Mouse (Mus musculus): ENCODE measurements around the gene Sdk1. TPM values are rescaled to one million over a fixed set of nuclear protein-coding genes. Genes with fewer than 3 reads are reported as not detected.
A peak's percentile ranks its signal among the peaks of the same experiment; 100 is the strongest.

The Sdk1 gene
- polyA plus RNA-seq, 1 experiment from 2014 or later = 1.3 TPM

GRCm38 (mm10) chr5:141836892-141837455 lies 595.7 kb downstream of the Sdk1 start:
- 0 out of 2 replicates have a peak overlapping the region, but pooled peaks have one; percentile 22 for H3K4me2 ChIP-seq
- no peaks in the 10 kb centered on the region for H3K36me3 ChIP-seq (replicated peaks)
- no peak overlapping the region for H3K27ac ChIP-seq
- peaks cover 12% of the 10 kb centered on the region for H3K27me3 ChIP-seq
- no peak overlapping the region for H3K9ac ChIP-seq
- H3K4me1 ChIP-seq = peaks cover 31% of the 10 kb centered on the region
- ATAC-seq (ENCODE audit: low FRiP score) = no peak
- H3K9me3 ChIP-seq = no peaks in the 10 kb centered on the region
- H3K4me3 ChIP-seq (replicated peaks) = no peak overlapping the region
- WGBS = 29% methylated on average over 8 of the region's 8 CpGs

GRCm38 (mm10) chr5:141844701-141845100 lies 603.4 kb downstream of the Sdk1 start:
- Histone ChIP-seq H3K36me3 (replicated peaks) (no peaks in the 10 kb centered on the region), H3K4me3 (replicated peaks) (no peak overlapping the region), H3K4me2 (no peak overlapping the region), H3K4me1 (no peaks in the 10 kb centered on the region), H3K27ac (no peak overlapping the region), H3K9ac (no peak overlapping the region), H3K27me3 (no peaks in the 10 kb centered on the region), H3K9me3 (no peaks in the 10 kb centered on the region)
- no peak for ATAC-seq (ENCODE audit: low FRiP score)
- 89% methylated on average over 4 of the region's 4 CpGs for WGBS

GRCm38 (mm10) chr5:141847686-141848085 lies 606.4 kb downstream of the Sdk1 start:
- 90% methylated on average over 4 of the region's 4 CpGs for WGBS
- Histone ChIP-seq H3K36me3 (replicated peaks) (no peaks in the 10 kb centered on the region), H3K27ac (no peak overlapping the region), H3K4me2 (no peak overlapping the region), H3K4me3 (replicated peaks) (no peak overlapping the region), H3K4me1 (peaks cover 12% of the 10 kb centered on the region), H3K9ac (no peak overlapping the region), H3K27me3 (no peaks in the 10 kb centered on the region), H3K9me3 (no peaks in the 10 kb centered on the region)
- no peak for ATAC-seq (ENCODE audit: low FRiP score)

GRCm38 (mm10) chr5:141852175-141852574 lies 610.9 kb downstream of the Sdk1 start:
- Histone ChIP-seq H3K36me3 (replicated peaks) (no peaks in the 10 kb centered on the region), H3K9ac (no peak overlapping the region), H3K9me3 (no peaks in the 10 kb centered on the region), H3K4me2 (no peak overlapping the region), H3K27ac (no peak overlapping the region), H3K27me3 (peaks cover 4% of the 10 kb centered on the region; the same call in 1 of the 2 replicates), H3K4me3 (replicated peaks) (no peak overlapping the region), H3K4me1 (peaks cover 12% of the 10 kb centered on the region)
- ATAC-seq (ENCODE audit: low FRiP score) = no peak
- 50% methylated on average over 8 of the region's 8 CpGs for WGBS

GRCm38 (mm10) chr5:141856447-141856846 lies 615.2 kb downstream of the Sdk1 start:
- H3K9ac ChIP-seq = no peak overlapping the region
- no peak for ATAC-seq (ENCODE audit: low FRiP score)
- H3K27me3 ChIP-seq = peaks cover 4% of the 10 kb centered on the region; the same call in 1 of the 2 replicates
- no peaks in the 10 kb centered on the region for H3K36me3 ChIP-seq (replicated peaks)
- no peak overlapping the region for H3K4me3 ChIP-seq (replicated peaks)
- 91% methylated on average over 2 of the region's 2 CpGs for WGBS
- H3K4me1 ChIP-seq = peaks cover 19% of the 10 kb centered on the region
- no peaks in the 10 kb centered on the region for H3K9me3 ChIP-seq
- H3K4me2 ChIP-seq = no peak overlapping the region
- H3K27ac ChIP-seq = no peak overlapping the region

GRCm38 (mm10) chr5:141857781-141858180 lies 616.5 kb downstream of the Sdk1 start:
- no peaks in the 10 kb centered on the region for H3K9me3 ChIP-seq
- H3K36me3 ChIP-seq (replicated peaks) = no peaks in the 10 kb centered on the region
- no peak overlapping the region for H3K27ac ChIP-seq
- H3K4me2 ChIP-seq = no peak overlapping the region
- peaks cover 4% of the 10 kb centered on the region; the same call in 1 of the 2 replicates for H3K27me3 ChIP-seq
- peaks cover 9% of the 10 kb centered on the region for H3K4me1 ChIP-seq
- ATAC-seq (ENCODE audit: low FRiP score) = no peak
- WGBS = 93% methylated on average over 1 of the region's 1 CpGs
- H3K9ac ChIP-seq = no peak overlapping the region
- no peak overlapping the region for H3K4me3 ChIP-seq (replicated peaks)

GRCm38 (mm10) chr5:141858406-141859160 lies 617.3 kb downstream of the Sdk1 start:
- 19% methylated on average over 8 of the region's 8 CpGs for WGBS

GRCm38 (mm10) chr5:141866042-141866441 lies 624.8 kb downstream of the Sdk1 start:
- Histone ChIP-seq H3K4me2 (no peak overlapping the region), H3K27ac (no peak overlapping the region), H3K27me3 (no peaks in the 10 kb centered on the region), H3K36me3 (replicated peaks) (no peaks in the 10 kb centered on the region), H3K9me3 (no peaks in the 10 kb centered on the region), H3K9ac (no peak overlapping the region), H3K4me3 (replicated peaks) (no peak overlapping the region), H3K4me1 (no peaks in the 10 kb centered on the region)
- 83% methylated on average over 3 of the region's 3 CpGs for WGBS
- ATAC-seq (ENCODE audit: low FRiP score) = no peak

More at GRCm38 (mm10) chr5:141858406-141859160, 617.3 kb downstream of the Sdk1 start:
- no peaks in the 10 kb centered on the region for H3K36me3 ChIP-seq (replicated peaks)
- H3K4me1 ChIP-seq = peaks cover 9% of the 10 kb centered on the region
- no peak for ATAC-seq (ENCODE audit: low FRiP score)
- no peaks in the 10 kb centered on the region for H3K27me3 ChIP-seq
- H3K9ac ChIP-seq = no peak overlapping the region
- no peak overlapping the region for H3K27ac ChIP-seq
- H3K4me3 ChIP-seq (replicated peaks) = no peak overlapping the region
- no peak overlapping the region for H3K4me2 ChIP-seq
- no peaks in the 10 kb centered on the region for H3K9me3 ChIP-seq

GRCm38 (mm10) chr5:141873751-141874150 lies 632.5 kb downstream of the Sdk1 start:
- no peak for ATAC-seq (ENCODE audit: low FRiP score)
- no peak overlapping the region for H3K4me3 ChIP-seq (replicated peaks)

GRCm38 (mm10) chr5:141880661-141881060 lies 639.4 kb downstream of the Sdk1 start:
- H3K36me3 ChIP-seq (replicated peaks) = no peaks in the 10 kb centered on the region
- no peaks in the 10 kb centered on the region for H3K27me3 ChIP-seq
- ATAC-seq (ENCODE audit: low FRiP score) = no peak
- H3K9ac ChIP-seq = no peak overlapping the region
- no peak overlapping the region for H3K4me3 ChIP-seq (replicated peaks)
- no peak overlapping the region for H3K27ac ChIP-seq
- 65% methylated on average over 5 of the region's 5 CpGs for WGBS
- no peaks in the 10 kb centered on the region for H3K9me3 ChIP-seq
- peaks cover 10% of the 10 kb centered on the region for H3K4me1 ChIP-seq
- no peak overlapping the region for H3K4me2 ChIP-seq

More at GRCm38 (mm10) chr5:141873751-141874150, 632.5 kb downstream of the Sdk1 start:
- no peaks in the 10 kb centered on the region for H3K27me3 ChIP-seq
- no peaks in the 10 kb centered on the region for H3K9me3 ChIP-seq
- WGBS = 93% methylated on average over 11 of the region's 11 CpGs
- H3K4me1 ChIP-seq = no peaks in the 10 kb centered on the region
- H3K9ac ChIP-seq = no peak overlapping the region
- H3K36me3 ChIP-seq (replicated peaks) = no peaks in the 10 kb centered on the region
- no peak overlapping the region for H3K27ac ChIP-seq
- H3K4me2 ChIP-seq = no peak overlapping the region

- no peak overlapping the region for H3K9ac ChIP-seq
These were observed 642.9 kb downstream of the Sdk1 start for GRCm38 (mm10) chr5:141884111-141884647.

GRCm38 (mm10) chr5:141886006-141886405 lies 644.7 kb downstream of the Sdk1 start:
- Histone ChIP-seq H3K27me3 (peaks cover 4% of the 10 kb centered on the region; the same call in 1 of the 2 replicates), H3K4me3 (replicated peaks) (no peak overlapping the region), H3K36me3 (replicated peaks) (no peaks in the 10 kb centered on the region), H3K9ac (no peak overlapping the region), H3K4me1 (peaks cover 37% of the 10 kb centered on the region), H3K4me2 (no peak overlapping the region), H3K27ac (peak overlapping the region; percentile 46; the same call in 1 of the 2 replicates), H3K9me3 (no peaks in the 10 kb centered on the region)
- WGBS = 58% methylated on average over 10 of the region's 10 CpGs
- ATAC-seq (ENCODE audit: low FRiP score) = no peak

More at GRCm38 (mm10) chr5:141884111-141884647, 642.9 kb downstream of the Sdk1 start:
- H3K4me2 ChIP-seq = no peak overlapping the region
- H3K4me3 ChIP-seq (replicated peaks) = no peak overlapping the region
- no peaks in the 10 kb centered on the region for H3K9me3 ChIP-seq
- H3K27ac ChIP-seq = no peak overlapping the region
- WGBS = 44% methylated on average over 3 of the region's 3 CpGs
- no peak for ATAC-seq (ENCODE audit: low FRiP score)
- H3K36me3 ChIP-seq (replicated peaks) = no peaks in the 10 kb centered on the region
- H3K4me1 ChIP-seq = peaks cover 22% of the 10 kb centered on the region
- H3K27me3 ChIP-seq = peaks cover 4% of the 10 kb centered on the region; the same call in 1 of the 2 replicates

All from forebrain, embryonic 12.5 days (tissue).